9 mouse cellular contexts compared by ENCODE assay signal in genomic region chr16:31066344-31067098, GRCm38 (mm10). TPM values are rescaled to one million over a fixed set of nuclear protein-coding genes. Genes with fewer than 3 reads are reported as not detected.
DNase-seq lines count a peak whose midpoint lies in the region; ATAC-seq lines count a peak whose summit lies in the region.
"Had no signal": no experiment of that assay in that cellular context is flagged by ENCODE, and none has a peak within 500 bp of the region (broad histone marks: within the 10 kb centered on the region; RNA-seq: fewer than 3 reads in every experiment).

No protein-coding gene starts in this region.

- H3K4me2 ChIP-seq in forebrain, embryonic 16.5 days (ENCODE audit: low read length), result no peak overlapping the region
- H3K4me2 ChIP-seq in liver, embryonic 12.5 days, result peak overlapping the region; percentile 57
- H3K4me2 ChIP-seq: midbrain, embryonic 12.5 days had no signal

- H3K36me3 ChIP-seq in forebrain, embryonic 10.5 days (replicated peaks), result no peaks in the 10 kb centered on the region
- no peaks in the 10 kb centered on the region for H3K36me3 ChIP-seq in forebrain, embryonic 16.5 days (ENCODE audit: control insufficient read depth, insufficient read depth)
- no peaks in the 10 kb centered on the region for H3K36me3 ChIP-seq in liver, embryonic 12.5 days
- H3K36me3 ChIP-seq: midbrain, embryonic 12.5 days had no signal

- DNase-seq in forebrain, embryonic 10.5 days (ENCODE audit: extremely low spot score, low spot score), result no peak
- peak; percentile 67 for DNase-seq in brain, adult 2 months (ENCODE audit: low read depth, low spot score)
- DNase-seq in spleen, postnatal 36 days (ENCODE audit: low spot score in 2 of 2), result peak; percentile 83 to 84
- DNase-seq in cerebellum, postnatal 14 days, result no peak
- no peak for DNase-seq in right cerebral cortex, postnatal 14 days

- ATAC-seq in forebrain, embryonic 16.5 days, result no peak
- peak; percentile 34 to 46; a peak in 2 of 4 replicates for ATAC-seq in hematopoietic stem cell, adult 5-6 weeks (replicated peaks in 1 of 2; ENCODE audit: insufficient read depth in 1 of 2, low FRiP score in 2 of 2, low TSS enrichment in 1 of 2, low read depth in 1 of 2, poor library complexity in 2 of 2, severe bottlenecking in 2 of 2)
- ATAC-seq in liver, embryonic 12.5 days, result peak; percentile 48

- H3K9ac ChIP-seq in forebrain, embryonic 16.5 days (replicated peaks; ENCODE audit: low read depth, low read length), result no peak overlapping the region
- no peak overlapping the region for H3K9ac ChIP-seq in liver, embryonic 12.5 days
- H3K9ac ChIP-seq: midbrain, embryonic 12.5 days had no signal

- WGBS in forebrain, embryonic 10.5 days, result 75% methylated on average over 15 of the region's 15 CpGs
- 70% methylated on average over 15 of the region's 15 CpGs for WGBS in forebrain, embryonic 16.5 days
- WGBS in liver, embryonic 12.5 days (ENCODE audit: insufficient replicate concordance), result 19% methylated on average over 15 of the region's 15 CpGs

- no peak overlapping the region for H3K4me3 ChIP-seq in forebrain, embryonic 10.5 days
- H3K4me3 ChIP-seq in forebrain, embryonic 16.5 days (replicated peaks; ENCODE audit: low read length), result no peak overlapping the region
- H3K4me3 ChIP-seq in liver, embryonic 12.5 days, result peak overlapping the region; percentile 34
- H3K4me3 ChIP-seq: midbrain, embryonic 12.5 days had no signal

- H3K27me3 ChIP-seq in forebrain, embryonic 10.5 days (ENCODE audit: poor library complexity, severe bottlenecking), result no peaks in the 10 kb centered on the region
- no peaks in the 10 kb centered on the region for H3K27me3 ChIP-seq in forebrain, embryonic 16.5 days (replicated peaks; ENCODE audit: control insufficient read depth, insufficient read depth, low read length)
- H3K27me3 ChIP-seq in liver, embryonic 12.5 days (replicated peaks), result no peaks in the 10 kb centered on the region
- H3K27me3 ChIP-seq: midbrain, embryonic 12.5 days had no signal

- H3K9me3 ChIP-seq in forebrain, embryonic 10.5 days, result no peaks in the 10 kb centered on the region
- no peaks in the 10 kb centered on the region for H3K9me3 ChIP-seq in forebrain, embryonic 16.5 days (ENCODE audit: control insufficient read depth, low read length)
- H3K9me3 ChIP-seq in liver, embryonic 12.5 days (replicated peaks), result no peaks in the 10 kb centered on the region
- H3K9me3 ChIP-seq: midbrain, embryonic 12.5 days had no signal

- H3K27ac ChIP-seq in forebrain, embryonic 10.5 days, result peak overlapping the region; percentile 53
- H3K27ac ChIP-seq in forebrain, embryonic 16.5 days (ENCODE audit: low read length), result no peak overlapping the region
- peak overlapping the region; percentile 57 for H3K27ac ChIP-seq in liver, embryonic 12.5 days
- H3K27ac ChIP-seq: midbrain, embryonic 12.5 days had no signal

- peaks cover 46% of the 10 kb centered on the region for H3K4me1 ChIP-seq in forebrain, embryonic 10.5 days
- peaks cover 12% of the 10 kb centered on the region for H3K4me1 ChIP-seq in forebrain, embryonic 16.5 days (replicated peaks; ENCODE audit: control insufficient read depth, insufficient read depth, low read length)
- peaks cover 46% of the 10 kb centered on the region for H3K4me1 ChIP-seq in liver, embryonic 12.5 days

RNA-seq across cellular contexts. Expression of gene Xxylt1, which starts 14.7 kb away (rescaled TPM):
- polyA plus RNA-seq in forebrain, embryonic 10.5 days (2016; fragmentation: Nextera tagmentation; extraction: Ambion mirVana), result 13.9 and 14.4 TPM in 2 replicates
- polyA plus RNA-seq in forebrain, embryonic 16.5 days (2015; fragmentation: Nextera tagmentation; extraction: Ambion mirVana), result 9.6 and 9.7 TPM in 2 replicates
- 9.2 and 12.6 TPM in 2 replicates for total RNA-seq in hematopoietic stem cell, adult 5-6 weeks (2017)
- polyA plus RNA-seq in liver, embryonic 12.5 days (2016; fragmentation: Nextera tagmentation; extraction: Ambion mirVana), result 7.5 and 8.3 TPM in 2 replicates

Comparison
In these comparisons a context has a peak if more than half of its experiments do, and no peak if none do; other contexts are left out.
1. DNase-seq: peak in brain, adult 2 months (single experiment) and spleen, postnatal 36 days (2 of 2); none in forebrain, embryonic 10.5 days (single experiment), cerebellum, postnatal 14 days (0 of 2) and right cerebral cortex, postnatal 14 days (single experiment).